Mouse (Mus musculus) cortical plate, adult 2 months (tissue): ENCODE results near the gene Insr. TPM values are rescaled to one million over a fixed set of nuclear protein-coding genes. Genes with fewer than 3 reads are reported as not detected.

Experiments used
- H3K27ac ChIP-seq: fragments of 200-500 bp; 2 replicates; pipeline ENCODE4 v1.5.1; 2012; ENCODE audit warnings: low read length, control low read depth, inconsistent platforms; ENCODE audit not compliant: insufficient read depth
- H3K4me1 ChIP-seq: fragments of 200-500 bp; 2 replicates; pipeline ENCODE4 v1.6.1; 2011; ENCODE audit warnings: low read length; ENCODE audit not compliant: control insufficient read depth, insufficient read depth
- H3K4me3 ChIP-seq: fragments of 200-500 bp; 2 replicates; pipeline ENCODE4 v1.5.1; 2011; ENCODE audit warnings: mild to moderate bottlenecking, low read length, control low read depth; ENCODE audit not compliant: insufficient read depth
- CTCF ChIP-seq: fragments of 200-500 bp; IDR thresholded peaks from 2 replicates; pipeline ENCODE4 v1.5.1; 2011; ENCODE audit warnings: mild to moderate bottlenecking, control low read depth, low read length; ENCODE audit not compliant: insufficient read depth; ENCODE audit errors: extremely low read depth
- POLR2A ChIP-seq: fragments of 200-500 bp; IDR thresholded peaks from 2 replicates; pipeline ENCODE4 v1.6.1; 2011; ENCODE audit warnings: mild to moderate bottlenecking, low read length, control low read depth; ENCODE audit not compliant: insufficient read depth; ENCODE audit errors: extremely low read depth
- polyA plus RNA-seq: library from polyadenylated mRNA; depleted of rRNA; stranded (reverse); fragments of >200 nt; gene quantifications from 2 replicates; pipeline ENCODE4 v1.2.3, GENCODE M21; 2012

The Insr gene
- polyA plus RNA-seq, 1 experiment: 15.1 TPM

DNA sequence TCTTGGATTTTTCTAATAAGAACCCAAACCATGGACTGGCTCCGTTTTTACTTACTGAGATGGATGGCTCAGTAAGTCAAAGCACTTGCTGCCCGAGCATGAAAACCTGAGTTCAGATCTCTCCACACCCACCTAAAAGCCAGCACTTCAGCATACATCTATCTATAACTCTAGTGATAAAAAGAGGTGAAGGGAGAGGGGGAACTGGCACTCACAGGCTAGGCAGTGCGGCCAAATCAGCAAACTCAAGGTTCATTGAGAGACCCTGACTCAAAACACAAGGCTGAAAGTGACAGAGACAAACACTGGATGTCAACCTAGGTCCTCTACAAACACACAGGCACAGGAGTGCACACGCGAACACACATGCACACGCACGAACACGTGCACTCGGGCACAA is 2.2 kb downstream of the Insr start:
- no peak overlapping the region for H3K27ac ChIP-seq
- H3K4me3 ChIP-seq: peak overlapping the region; percentile 17; the same call in 1 of the 2 replicates
- TF ChIP-seq POLR2A: no peak
- TF ChIP-seq CTCF: no peak
- H3K4me1 ChIP-seq: peaks cover 12% of the 10 kb centered on the region

DNA sequence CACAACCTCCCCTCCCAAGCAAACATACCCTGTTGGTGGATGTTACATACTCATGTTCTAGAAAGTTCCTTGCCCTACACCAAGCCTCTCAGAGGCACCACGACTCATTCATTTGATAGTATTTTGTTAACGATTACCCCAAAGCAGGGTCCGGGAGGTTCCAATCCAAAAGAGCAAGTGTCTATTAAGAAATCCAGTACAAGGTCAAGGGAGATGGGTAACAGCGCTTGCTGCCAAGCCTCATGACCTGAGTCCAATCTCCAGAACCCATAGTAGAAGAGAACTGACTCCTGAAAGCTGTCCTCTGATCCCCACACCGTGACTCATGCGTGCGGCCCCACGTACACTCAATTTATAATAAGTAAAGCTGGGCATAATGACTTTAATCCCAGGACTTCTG is 3.4 kb downstream of the Insr start:
- Histone ChIP-seq H3K4me1 (peaks cover 12% of the 10 kb centered on the region), H3K27ac (no peak overlapping the region), H3K4me3 (no peak overlapping the region)
- no peak for TF ChIP-seq CTCF
- no peak for TF ChIP-seq POLR2A

DNA sequence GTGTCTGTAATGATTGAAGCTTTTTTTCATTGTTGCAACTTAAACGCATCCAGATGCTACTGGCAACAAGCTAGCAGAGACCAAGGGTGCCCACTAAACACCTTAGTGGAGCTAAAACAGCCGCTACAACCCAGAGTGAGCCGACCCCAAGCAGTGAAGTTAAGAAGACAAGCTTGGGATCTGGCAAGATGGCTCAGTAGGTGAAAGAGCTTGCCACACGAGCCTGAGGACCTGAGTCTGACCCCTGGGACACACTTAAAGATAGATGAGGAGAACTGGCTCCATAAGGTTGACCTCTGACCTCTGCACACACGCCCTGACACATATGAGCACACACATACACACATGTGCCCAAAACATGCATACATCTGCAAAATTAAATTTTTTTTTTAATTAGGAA is 4.2 kb downstream of the Insr start:
- peaks cover 12% of the 10 kb centered on the region for H3K4me1 ChIP-seq
- no peak overlapping the region for H3K4me3 ChIP-seq
- H3K27ac ChIP-seq: no peak overlapping the region
- TF ChIP-seq POLR2A (no peak), CTCF (no peak)

DNA sequence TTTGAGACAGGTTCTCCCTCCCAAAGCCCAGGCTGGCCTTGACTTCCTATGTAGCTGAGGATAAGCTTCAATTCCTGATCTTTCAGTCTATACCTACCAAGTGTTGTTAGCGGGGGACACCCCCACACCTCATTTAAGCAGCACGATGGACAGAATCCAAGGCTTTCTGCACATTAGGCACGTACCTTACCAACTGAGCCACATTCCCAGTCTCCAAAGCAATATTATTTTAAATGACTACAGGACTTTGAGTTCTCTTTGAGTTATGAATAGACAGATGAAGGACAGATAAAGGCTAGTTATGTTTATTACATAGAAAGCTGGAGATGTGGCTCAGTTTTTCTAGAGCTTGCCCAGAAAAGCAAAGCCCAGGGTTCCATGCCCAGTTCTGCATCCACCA is 5.6 kb downstream of the Insr start:
- peaks cover 12% of the 10 kb centered on the region for H3K4me1 ChIP-seq
- no peak overlapping the region for H3K27ac ChIP-seq
- TF ChIP-seq POLR2A: no peak
- TF ChIP-seq CTCF: no peak
- no peak overlapping the region for H3K4me3 ChIP-seq

DNA sequence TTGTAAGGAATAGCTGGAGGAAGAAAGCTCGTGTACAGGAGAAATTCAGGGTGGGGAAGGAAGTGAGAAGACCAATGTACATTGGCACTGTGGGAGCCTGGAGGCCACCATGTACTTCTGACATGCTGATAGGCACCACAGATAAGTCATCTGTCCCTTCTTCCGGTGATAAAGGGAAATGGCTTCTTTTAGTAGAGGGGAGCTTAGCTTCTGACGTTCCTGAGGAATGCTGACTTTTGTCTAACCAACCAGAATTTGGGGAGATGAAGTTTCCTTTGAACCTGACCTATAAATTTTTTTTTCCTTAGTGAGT is 12.0 kb downstream of the Insr start:
- no peak for TF ChIP-seq POLR2A
- no peak for TF ChIP-seq CTCF
- Histone ChIP-seq H3K4me3 (no peak overlapping the region), H3K4me1 (peaks cover 1% of the 10 kb centered on the region; the same call in 1 of the 2 replicates), H3K27ac (no peak overlapping the region)

DNA sequence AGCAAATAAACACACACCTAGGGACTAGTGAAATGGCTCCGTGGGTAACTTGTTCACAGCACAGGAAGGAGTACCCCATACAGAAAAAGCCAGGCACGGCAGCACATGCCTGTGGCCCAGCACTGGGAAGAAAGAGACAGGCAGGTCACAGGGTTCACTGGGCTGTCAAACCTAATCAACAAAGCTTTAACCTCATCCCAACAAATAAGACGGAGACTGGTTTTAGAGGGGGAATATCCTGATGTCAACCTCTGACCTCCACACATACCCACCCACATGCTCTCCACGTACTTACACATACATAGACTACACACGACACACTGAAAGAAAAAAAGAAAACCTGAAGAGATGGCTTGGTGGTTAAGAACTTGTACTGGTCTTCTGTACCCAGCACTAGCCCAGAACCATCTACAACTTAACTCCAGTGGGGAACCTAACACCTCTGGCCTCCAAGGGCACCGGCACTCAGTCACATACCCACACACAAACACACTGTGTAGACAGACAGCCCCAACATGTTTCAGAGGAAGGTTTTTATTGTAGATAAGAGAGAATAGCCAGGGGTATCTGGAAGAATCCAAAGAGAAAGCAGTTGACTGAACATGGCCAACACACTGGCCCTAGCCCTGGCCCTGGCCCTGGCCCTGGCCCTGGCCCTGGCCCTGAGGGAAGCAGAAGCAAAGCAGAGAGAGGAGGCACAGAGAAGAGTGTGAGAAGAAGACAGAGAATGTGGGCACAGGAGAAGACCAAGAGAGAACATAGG is 12.6 kb downstream of the Insr start:
- TF ChIP-seq POLR2A (no peak), CTCF (no peak)
- Histone ChIP-seq H3K27ac (no peak overlapping the region), H3K4me3 (no peak overlapping the region), H3K4me1 (peaks cover 1% of the 10 kb centered on the region; the same call in 1 of the 2 replicates)

DNA sequence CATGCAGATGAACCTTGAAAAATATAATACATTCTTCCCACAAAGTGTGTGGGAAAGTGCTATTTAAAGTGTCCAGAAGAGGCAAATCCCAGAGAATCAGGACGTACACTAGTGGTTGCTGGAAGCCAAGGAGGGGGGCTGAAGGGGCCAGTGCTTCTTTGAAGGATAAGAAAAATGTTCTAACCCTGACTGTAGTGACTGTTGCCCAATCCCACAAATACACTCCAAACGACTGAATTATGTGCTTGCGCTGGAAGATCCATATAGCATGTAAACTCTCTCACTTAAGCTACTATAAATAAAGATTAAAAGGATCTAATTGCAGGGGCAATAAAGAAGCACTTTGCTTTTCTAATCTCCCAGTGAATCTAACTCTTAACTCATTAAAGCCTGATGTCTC is 14.2 kb downstream of the Insr start:
- TF ChIP-seq POLR2A (no peak), CTCF (no peak)
- H3K4me3 ChIP-seq: no peak overlapping the region
- H3K4me1 ChIP-seq: peaks cover 1% of the 10 kb centered on the region; the same call in 1 of the 2 replicates
- no peak overlapping the region for H3K27ac ChIP-seq

DNA sequence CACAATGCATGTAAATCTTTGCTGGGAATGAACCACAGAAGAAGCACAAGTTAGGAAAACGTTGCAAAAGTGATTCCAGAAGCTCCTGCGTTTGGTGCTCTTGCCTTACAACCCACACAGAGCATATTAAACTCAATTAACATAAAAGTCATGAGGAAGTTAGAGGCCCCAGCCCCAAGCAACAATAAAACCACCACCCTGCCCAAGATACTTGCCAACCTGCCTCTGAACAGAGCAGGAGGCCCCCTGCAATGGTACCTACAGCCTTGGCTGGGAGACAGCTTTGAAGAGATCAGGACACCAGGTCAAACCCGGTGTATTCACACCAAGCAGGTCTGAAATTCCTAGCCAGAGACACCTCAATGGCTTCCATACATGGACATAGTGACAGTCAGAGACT is 16.6 kb downstream of the Insr start:
- H3K27ac ChIP-seq: no peak overlapping the region
- H3K4me1 ChIP-seq: peaks cover 1% of the 10 kb centered on the region; the same call in 1 of the 2 replicates
- no peak overlapping the region for H3K4me3 ChIP-seq
- TF ChIP-seq CTCF (no peak), POLR2A (no peak)

DNA sequence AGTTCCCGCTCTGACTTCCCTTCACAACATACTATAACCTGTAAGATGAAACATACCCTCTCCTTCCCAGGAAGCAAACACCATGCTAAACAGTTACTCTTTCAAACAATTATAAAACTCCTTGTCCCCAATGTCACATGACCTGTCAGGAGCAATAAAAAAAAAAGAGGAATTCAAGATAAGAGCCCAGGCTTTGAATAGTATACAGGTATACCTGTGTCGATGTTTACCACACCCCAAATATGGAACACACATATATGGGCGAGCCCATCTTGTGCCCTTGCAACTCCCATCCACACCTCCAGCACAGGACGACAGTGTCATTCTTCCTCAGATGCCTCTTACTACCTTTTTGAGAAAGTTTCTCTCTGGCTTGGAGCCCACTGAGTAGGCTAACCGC is 18.3 kb downstream of the Insr start:
- no peak for TF ChIP-seq POLR2A
- no peak for TF ChIP-seq CTCF
- Histone ChIP-seq H3K4me3 (no peak overlapping the region), H3K27ac (no peak overlapping the region), H3K4me1 (peaks cover 1% of the 10 kb centered on the region)

DNA sequence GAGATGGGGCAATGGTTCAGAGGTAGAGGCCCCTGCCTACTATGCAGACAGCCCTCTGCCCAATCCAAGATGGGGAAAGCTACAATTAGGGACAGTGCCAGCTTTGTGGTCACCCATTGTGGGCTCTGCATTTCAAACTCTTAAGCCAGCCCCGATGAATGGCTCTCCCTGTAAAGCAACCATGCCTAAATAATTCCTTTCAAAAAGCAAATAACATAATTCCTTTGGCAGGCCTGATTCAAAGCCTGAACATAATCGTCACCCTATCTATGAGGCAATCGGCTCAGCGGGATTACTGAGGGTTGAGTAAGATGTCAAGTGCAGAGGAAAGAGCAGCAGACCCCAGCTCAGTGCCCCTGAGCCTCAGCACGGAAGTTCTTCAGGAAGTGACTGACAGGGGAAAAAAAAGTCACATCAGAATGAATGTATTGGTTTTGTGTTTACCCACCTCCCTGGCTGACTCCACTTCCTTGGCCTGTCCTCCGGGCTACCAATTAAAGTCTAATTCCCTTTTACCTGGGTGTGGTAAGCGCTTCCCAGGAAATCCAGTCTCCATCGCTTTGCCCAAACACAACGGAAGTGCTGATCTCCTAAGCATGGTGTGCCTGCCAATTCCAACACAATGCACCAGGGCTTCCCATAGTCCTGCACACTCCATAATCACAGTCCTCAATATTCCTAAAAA is 19.1 kb downstream of the Insr start:
- TF ChIP-seq CTCF (no peak), POLR2A (no peak)
- no peak overlapping the region for H3K4me3 ChIP-seq
- no peaks in the 10 kb centered on the region; the same call in none of the 2 replicates for H3K4me1 ChIP-seq
- no peak overlapping the region for H3K27ac ChIP-seq
